9 mouse cellular contexts compared by ENCODE assay signal in genomic region chr7:15929910-15930309, GRCm38 (mm10). TPM values are rescaled to one million over a fixed set of nuclear protein-coding genes. Genes with fewer than 3 reads are reported as not detected.
A peak's percentile ranks its signal among the peaks of the same experiment; 100 is the strongest.
DNase-seq lines count a peak whose midpoint lies in the region; ATAC-seq and TF ChIP-seq lines count a peak whose summit lies in the region.
"Had no signal": no experiment of that assay in that cellular context is flagged by ENCODE, and none has a peak within 500 bp of the region (broad histone marks: within the 10 kb centered on the region; RNA-seq: fewer than 3 reads in every experiment).

No protein-coding gene starts in this region.

- no peaks in the 10 kb centered on the region for H3K9me3 ChIP-seq in heart, embryonic 14.5 days (ENCODE audit: control insufficient read depth, low read length)
- H3K9me3 ChIP-seq in liver, embryonic 11.5 days (ENCODE audit: control insufficient read depth, low read length) = no peaks in the 10 kb centered on the region
- no peaks in the 10 kb centered on the region for H3K9me3 ChIP-seq in neural tube, embryonic 11.5 days (ENCODE audit: control insufficient read depth, low read length)
- H3K9me3 ChIP-seq: limb, embryonic 13.5 days had no signal

- no peaks in the 10 kb centered on the region for H3K4me1 ChIP-seq in cerebellum, adult 2 months (ENCODE audit: control insufficient read depth, insufficient read depth, low read length)
- H3K4me1 ChIP-seq in heart, embryonic 14.5 days (ENCODE audit: control insufficient read depth in 2 of 2, insufficient read depth in 2 of 2, low read length in 2 of 2) = peaks cover 3 to 5% of the 10 kb centered on the region in 2 experiments; a peak in 3 of 4 replicates
- no peaks in the 10 kb centered on the region for H3K4me1 ChIP-seq in liver, embryonic 11.5 days (replicated peaks; ENCODE audit: control insufficient read depth, insufficient read depth, low read length)
- no peaks in the 10 kb centered on the region for H3K4me1 ChIP-seq in neural tube, embryonic 11.5 days (ENCODE audit: control insufficient read depth, insufficient read depth, low read length)

- TF ChIP-seq POLR2A in cerebellum, adult 2 months (IDR thresholded peaks at IDR 0.05; ENCODE audit: borderline replicate concordance, insufficient read depth, low read length) = no peak
- no peak for TF ChIP-seq POLR2A in brain, embryonic 14.5 days (IDR thresholded peaks at IDR 0.05; ENCODE audit: borderline replicate concordance, extremely low read depth, insufficient read depth, insufficient read length, poor library complexity, severe bottlenecking)

- no peak for ATAC-seq in cerebellum, adult (ENCODE audit: insufficient number of reproducible peaks, low FRiP score, low TSS enrichment)
- ATAC-seq in CD4-positive, CD25-positive, alpha-beta regulatory T cell, adult 4 months = peak; percentile 85
- 0 out of 2 replicates have a peak, but pooled peaks have one; percentile 34 for ATAC-seq in heart, embryonic 14.5 days (ENCODE audit: insufficient number of reproducible peaks, insufficient read depth, low FRiP score, low read depth)
- ATAC-seq in liver, embryonic 11.5 days (replicated peaks; ENCODE audit: low FRiP score) = peak; percentile 86
- ATAC-seq in neural tube, embryonic 11.5 days (ENCODE audit: insufficient read depth, low FRiP score, low TSS enrichment) = no peak

- no peak overlapping the region for H3K4me2 ChIP-seq in heart, embryonic 14.5 days (ENCODE audit: low read length)
- no peak overlapping the region for H3K4me2 ChIP-seq in liver, embryonic 11.5 days
- no peak overlapping the region for H3K4me2 ChIP-seq in neural tube, embryonic 11.5 days (ENCODE audit: low read depth)
- H3K4me2 ChIP-seq: limb, embryonic 13.5 days had no signal

- TF ChIP-seq CTCF in cerebellum, adult 2 months (IDR thresholded peaks at IDR 0.05; ENCODE audit: borderline replicate concordance, insufficient read depth, low read depth, low read length) = peak; percentile 71
- TF ChIP-seq CTCF in brain, embryonic 14.5 days (IDR thresholded peaks at IDR 0.05; ENCODE audit: borderline replicate concordance, extremely low read depth, insufficient read depth, insufficient read length) = peak; percentile 59

- H3K36me3 ChIP-seq in heart, embryonic 14.5 days (ENCODE audit: control insufficient read depth, insufficient read depth, low read length) = no peaks in the 10 kb centered on the region
- H3K36me3 ChIP-seq in liver, embryonic 11.5 days (ENCODE audit: control insufficient read depth, insufficient read depth, low read length) = no peaks in the 10 kb centered on the region
- H3K36me3 ChIP-seq in neural tube, embryonic 11.5 days (ENCODE audit: control insufficient read depth, insufficient read depth, low read length) = no peaks in the 10 kb centered on the region; the same call in 1 of the 2 replicates
- H3K36me3 ChIP-seq: limb, embryonic 13.5 days had no signal

- DNase-seq in cerebellum, adult 2 months = no peak
- DNase-seq in brain, embryonic 14.5 days (ENCODE audit: low read depth) = no peak
- no peak for DNase-seq in liver, embryonic 11.5 days (ENCODE audit: low spot score)
- peak; percentile 39 for DNase-seq in neural tube, embryonic 11.5 days (ENCODE audit: low spot score)
- DNase-seq in urinary bladder, postnatal 36 days (ENCODE audit: low spot score in 2 of 2) = peak; percentile 60 to 68

- no peak overlapping the region for H3K9ac ChIP-seq in heart, embryonic 14.5 days (ENCODE audit: low read length)
- no peak overlapping the region for H3K9ac ChIP-seq in liver, embryonic 11.5 days (ENCODE audit: low read depth, low read length)
- H3K9ac ChIP-seq in neural tube, embryonic 11.5 days (ENCODE audit: low read length) = no peak overlapping the region
- H3K9ac ChIP-seq: limb, embryonic 13.5 days had no signal

- no peaks in the 10 kb centered on the region for H3K27me3 ChIP-seq in cerebellum, adult 2 months (ENCODE audit: control insufficient read depth, insufficient read depth, low read length)
- H3K27me3 ChIP-seq in heart, embryonic 14.5 days (ENCODE audit: control insufficient read depth, insufficient read depth, low read length) = no peaks in the 10 kb centered on the region
- no peaks in the 10 kb centered on the region for H3K27me3 ChIP-seq in liver, embryonic 11.5 days (replicated peaks; ENCODE audit: control insufficient read depth, insufficient read depth, low read length)
- no peaks in the 10 kb centered on the region for H3K27me3 ChIP-seq in neural tube, embryonic 11.5 days (ENCODE audit: control insufficient read depth, insufficient read depth, low read length)
- H3K27me3 ChIP-seq: limb, embryonic 13.5 days had no signal

- 32% methylated on average over 4 of the region's 4 CpGs for WGBS in cerebellum, adult 2 months
- WGBS in heart, embryonic 14.5 days = 22% methylated on average over 4 of the region's 4 CpGs
- WGBS in liver, embryonic 11.5 days = 19% methylated on average over 4 of the region's 4 CpGs
- 38% methylated on average over 4 of the region's 4 CpGs for WGBS in neural tube, embryonic 11.5 days

- H3K4me3 ChIP-seq in cerebellum, adult 2 months (replicated peaks; ENCODE audit: insufficient read depth, low read depth, low read length) = no peak overlapping the region
- H3K4me3 ChIP-seq in heart, embryonic 14.5 days (ENCODE audit: control insufficient read depth in 1 of 2, insufficient read depth in 1 of 2, low read depth in 1 of 2, low read length in 2 of 2) = no peak overlapping the region
- H3K4me3 ChIP-seq in liver, embryonic 11.5 days (ENCODE audit: low read depth, low read length) = no peak overlapping the region
- no peak overlapping the region for H3K4me3 ChIP-seq in neural tube, embryonic 11.5 days (ENCODE audit: low read depth, low read length)
- H3K4me3 ChIP-seq: limb, embryonic 13.5 days had no signal

- no peak overlapping the region for H3K27ac ChIP-seq in cerebellum, adult 2 months (ENCODE audit: insufficient read depth, low read length)
- H3K27ac ChIP-seq in heart, embryonic 14.5 days (replicated peaks in 1 of 2; ENCODE audit: control insufficient read depth in 1 of 2, insufficient read depth in 1 of 2, low read depth in 2 of 2, low read length in 2 of 2) = no peak overlapping the region
- no peak overlapping the region for H3K27ac ChIP-seq in liver, embryonic 11.5 days (ENCODE audit: low read depth, low read length)
- H3K27ac ChIP-seq in neural tube, embryonic 11.5 days (ENCODE audit: low read depth, low read length) = no peak overlapping the region
- H3K27ac ChIP-seq: limb, embryonic 13.5 days had no signal

RNA-seq across cellular contexts. Expression of gene Selenow, which starts 7.7 kb away (rescaled TPM):
- polyA plus RNA-seq in cerebellum, adult 2 months (2012; rRNA removed) = 870 and 931 TPM in 2 replicates
- polyA plus RNA-seq in CD4-positive, CD25-positive, alpha-beta regulatory T cell, adult 4 months (2017; shearing (Covaris generic)) = 100 to 1,000 TPM; 912 to 987 TPM
- polyA plus RNA-seq in brain, embryonic 14.5 days (2012; rRNA removed) = 874 and 948 TPM in 2 replicates
- 828 and 831 TPM in 2 replicates for polyA plus RNA-seq in heart, embryonic 14.5 days (2014; fragmentation: Nextera tagmentation; extraction: Ambion mirVana)
- 557 and 609 TPM in 2 replicates for polyA plus RNA-seq in liver, embryonic 11.5 days (2014; fragmentation: Nextera tagmentation; extraction: Ambion mirVana)
- polyA plus RNA-seq in neural tube, embryonic 11.5 days (2014; fragmentation: Nextera tagmentation; extraction: Ambion mirVana) = 917 and 923 TPM in 2 replicates

RNA-seq across cellular contexts. Expression of gene Nop53, which starts 16.0 kb away (rescaled TPM):
- polyA plus RNA-seq in cerebellum, adult 2 months (2012; rRNA removed) = 104 and 108 TPM in 2 replicates
- 100 to 1,000 TPM; 244 to 324 TPM for polyA plus RNA-seq in CD4-positive, CD25-positive, alpha-beta regulatory T cell, adult 4 months (2017; shearing (Covaris generic))
- 134 and 141 TPM in 2 replicates for polyA plus RNA-seq in brain, embryonic 14.5 days (2012; rRNA removed)
- 120 and 121 TPM in 2 replicates for polyA plus RNA-seq in heart, embryonic 14.5 days (2014; fragmentation: Nextera tagmentation; extraction: Ambion mirVana)
- polyA plus RNA-seq in liver, embryonic 11.5 days (2014; fragmentation: Nextera tagmentation; extraction: Ambion mirVana) = 217 and 219 TPM in 2 replicates
- 176 and 182 TPM in 2 replicates for polyA plus RNA-seq in neural tube, embryonic 11.5 days (2014; fragmentation: Nextera tagmentation; extraction: Ambion mirVana)

RNA-seq across cellular contexts. Expression of gene Ehd2, which starts 37.5 kb away (rescaled TPM):
- 7.4 and 7.5 TPM in 2 replicates for polyA plus RNA-seq in cerebellum, adult 2 months (2012; rRNA removed)
- polyA plus RNA-seq in CD4-positive, CD25-positive, alpha-beta regulatory T cell, adult 4 months (2017; shearing (Covaris generic)) = under 1 TPM; 0.07 to 0.15 TPM
- polyA plus RNA-seq in brain, embryonic 14.5 days (2012; rRNA removed) = 6.5 and 9.7 TPM in 2 replicates
- polyA plus RNA-seq in heart, embryonic 14.5 days (2014; fragmentation: Nextera tagmentation; extraction: Ambion mirVana) = 37.4 and 43.5 TPM in 2 replicates
- 7.5 and 10.8 TPM in 2 replicates for polyA plus RNA-seq in liver, embryonic 11.5 days (2014; fragmentation: Nextera tagmentation; extraction: Ambion mirVana)
- polyA plus RNA-seq in neural tube, embryonic 11.5 days (2014; fragmentation: Nextera tagmentation; extraction: Ambion mirVana) = 11.2 and 11.3 TPM in 2 replicates

RNA-seq across cellular contexts. Expression of gene Crxos, which starts 47.5 kb away (rescaled TPM):
- 0.11 TPM in 1 of 2 replicates, not detected in the other for polyA plus RNA-seq in cerebellum, adult 2 months (2012; rRNA removed)
- under 1 TPM in 1 of 2 experiments, not detected in 1; 0.26 TPM for polyA plus RNA-seq in CD4-positive, CD25-positive, alpha-beta regulatory T cell, adult 4 months (2017; shearing (Covaris generic))
- polyA plus RNA-seq in brain, embryonic 14.5 days (2012; rRNA removed) = 0.03 and 0.10 TPM in 2 replicates
- polyA plus RNA-seq in heart, embryonic 14.5 days (2014; fragmentation: Nextera tagmentation; extraction: Ambion mirVana) = not detected in 2 replicates
- polyA plus RNA-seq in liver, embryonic 11.5 days (2014; fragmentation: Nextera tagmentation; extraction: Ambion mirVana) = not detected in 2 replicates
- polyA plus RNA-seq in neural tube, embryonic 11.5 days (2014; fragmentation: Nextera tagmentation; extraction: Ambion mirVana) = 0.56 TPM in 1 of 2 replicates, not detected in the other
- polyA plus RNA-seq: limb, embryonic 13.5 days had no signal

RNA-seq across cellular contexts. Expression of gene Crx, which starts 50.1 kb away (rescaled TPM):
- not detected in 2 replicates for polyA plus RNA-seq in cerebellum, adult 2 months (2012; rRNA removed)
- not detected for polyA plus RNA-seq in CD4-positive, CD25-positive, alpha-beta regulatory T cell, adult 4 months (2017; shearing (Covaris generic))
- 0.08 and 0.18 TPM in 2 replicates for polyA plus RNA-seq in brain, embryonic 14.5 days (2012; rRNA removed)
- not detected in 2 replicates for polyA plus RNA-seq in heart, embryonic 14.5 days (2014; fragmentation: Nextera tagmentation; extraction: Ambion mirVana)
- not detected in 2 replicates for polyA plus RNA-seq in liver, embryonic 11.5 days (2014; fragmentation: Nextera tagmentation; extraction: Ambion mirVana)
- polyA plus RNA-seq in neural tube, embryonic 11.5 days (2014; fragmentation: Nextera tagmentation; extraction: Ambion mirVana) = not detected in 2 replicates
- polyA plus RNA-seq: limb, embryonic 13.5 days had no signal

Comparison
In these comparisons a context has a peak if more than half of its experiments do, and no peak if none do; other contexts are left out.
1. DNase-seq: peak in neural tube, embryonic 11.5 days (single experiment) and urinary bladder, postnatal 36 days (2 of 2); none in cerebellum, adult 2 months (0 of 2), brain, embryonic 14.5 days (single experiment) and liver, embryonic 11.5 days (single experiment).
2. ATAC-seq: peak in CD4-positive, CD25-positive, alpha-beta regulatory T cell, adult 4 months (single experiment), heart, embryonic 14.5 days (single experiment) and liver, embryonic 11.5 days (single experiment); none in cerebellum, adult (single experiment) and neural tube, embryonic 11.5 days (single experiment).